Mouse (Mus musculus): Measurements from ENCODE around the gene Slc36a2.

- TF ChIP-seq CTCF (IDR thresholded peaks at IDR 0.05; ENCODE audit: low read depth) (no peak), EP300 (optimal IDR thresholded peaks at IDR 0.05) (no peak)
These were observed 29.3 kb upstream of the Slc36a2 start for GRCm38 (mm10) chr11:55214161-55214560.

Measured in stomach, postnatal 0 days (tissue).